Mouse (Mus musculus) layer of hippocampus, adult 18-20 months (tissue): ENCODE results near the gene Mon1a. TPM values are rescaled to one million over a fixed set of nuclear protein-coding genes. Genes with fewer than 3 reads are reported as not detected.

Source experiments
- DNase-seq, 2 experiments: peaks; one replicate each; pipeline ENCODE4 v3.0.0; 2022; ENCODE audit warnings: low spot score in 2 of 2
- total RNA-seq, 2 experiments: library from RNA; stranded (reverse); gene quantifications; 2 replicates each; pipeline ENCODE4 v1.2.3; 2021

Gene Mon1a
- total RNA-seq, 2 experiments from 2014 or later: 25.9 to 27.4 TPM

DNA sequence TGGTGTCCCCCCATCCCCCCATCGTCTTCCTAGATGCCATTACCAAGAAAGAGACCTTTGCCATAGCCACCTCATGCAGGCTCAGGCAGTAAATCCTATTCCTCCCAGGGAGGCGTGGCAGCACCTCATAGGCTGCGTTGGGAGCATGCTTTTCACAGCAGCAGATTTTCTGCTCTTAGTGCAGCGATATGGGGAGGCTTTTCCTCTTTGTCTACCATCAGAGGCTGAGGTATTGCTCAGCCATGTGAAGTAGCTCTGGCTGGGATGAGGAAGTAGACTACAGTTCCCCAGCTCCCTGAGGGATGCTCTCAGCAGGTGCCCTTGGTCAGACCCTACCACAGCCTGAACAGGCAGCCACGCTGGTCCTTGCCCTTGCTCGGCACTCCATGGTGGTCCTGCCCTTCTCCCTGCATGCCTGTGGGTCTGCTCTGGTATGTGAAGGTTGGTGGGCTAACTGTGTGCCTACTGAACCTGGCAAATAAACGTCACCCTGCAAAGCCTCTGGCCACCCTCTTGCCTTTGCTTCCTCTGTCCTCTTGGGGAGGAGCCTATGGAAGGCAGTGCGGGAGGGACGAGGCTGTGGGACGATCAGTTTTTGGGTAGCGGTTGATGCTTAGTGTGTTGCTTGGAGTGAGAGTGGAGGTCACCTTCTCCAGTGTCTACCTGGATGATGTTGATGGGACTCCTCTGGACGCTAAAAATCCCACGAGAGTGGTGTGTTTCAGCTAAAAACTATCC is 61.4 kb downstream of the Mon1a start:
- DNase-seq: no peak

DNA sequence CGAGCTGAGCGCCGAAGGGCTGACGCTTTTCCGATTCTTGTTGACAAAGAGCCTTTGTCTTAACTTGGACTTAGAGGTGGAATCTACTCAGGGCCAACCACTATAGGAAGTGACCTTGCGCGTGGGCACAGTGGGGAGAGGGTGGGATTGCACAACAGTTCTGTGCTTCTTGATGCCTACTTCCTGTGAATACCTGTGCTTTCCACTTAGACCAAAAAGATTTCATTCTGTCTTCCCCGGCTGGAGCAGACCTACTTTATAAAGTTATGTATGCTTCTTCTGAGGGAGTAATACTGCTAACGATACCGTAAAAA is 61.9 kb downstream of the Mon1a start, which contains the start of gene Traip:
Traip (plus strand) TSS at position 215 of the 314 bp plus-strand sequence.
- no peak for DNase-seq

DNA sequence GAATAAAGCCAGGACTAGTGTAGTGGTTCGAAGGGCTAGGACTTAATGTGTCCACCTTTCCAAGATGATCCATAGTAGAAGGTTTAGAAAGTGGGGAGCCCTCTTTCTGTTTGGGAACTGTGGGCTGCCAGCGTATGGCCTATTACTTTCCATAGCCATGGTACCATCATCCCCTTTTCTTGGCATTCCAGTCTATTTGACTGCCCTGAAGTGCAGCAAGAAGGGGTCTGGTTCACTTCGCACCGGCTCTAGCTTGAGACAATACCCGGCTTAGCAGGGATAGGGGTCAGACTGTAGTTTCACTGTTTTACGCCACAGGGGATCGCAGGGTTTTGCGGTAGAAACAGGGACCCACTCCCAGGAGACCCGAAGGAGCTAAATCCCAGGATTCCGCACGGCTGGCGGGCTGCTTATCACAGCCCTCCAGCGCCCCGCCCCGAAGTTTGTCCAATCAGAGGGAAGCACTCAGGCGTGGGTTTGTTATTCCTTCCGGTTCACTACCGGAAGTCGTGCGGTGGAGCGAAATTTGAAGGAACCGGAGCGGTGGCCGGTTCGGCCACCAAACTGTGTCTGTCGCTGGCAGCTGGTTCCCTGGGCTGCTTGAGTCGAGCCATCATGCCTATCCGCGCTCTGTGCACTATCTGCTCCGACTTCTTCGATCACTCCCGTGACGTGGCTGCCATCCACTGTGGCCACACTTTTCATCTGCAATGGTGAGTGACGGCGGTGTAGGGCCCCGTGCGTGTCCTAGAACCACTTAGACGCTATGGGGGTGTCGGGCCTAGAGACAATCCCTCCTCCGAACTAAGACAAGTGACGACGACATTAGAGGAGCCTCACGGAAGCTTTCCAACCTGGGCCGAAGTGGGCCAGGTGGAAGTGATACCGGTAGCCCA is 62.8 kb downstream of the Mon1a start:
- peak; percentile 87 to 92 for DNase-seq

Other genes starting within 250 kb of the Mon1a start
- 10 to 100 TPM; 57.8 to 62.6 TPM for gene Slc38a3, start 218.6 kb upstream of the Mon1a start, total RNA-seq
- gene Gnat1, start 208.4 kb upstream of the Mon1a start, total RNA-seq: not detected
- 1 to 10 TPM; 2.8 to 5.9 TPM for gene Sema3f, start 177.7 kb upstream of the Mon1a start, total RNA-seq
- gene Rbm5, start 117.2 kb upstream of the Mon1a start, total RNA-seq: 100 to 1,000 TPM; 126 to 142 TPM
- gene Rbm6, start 14.9 kb upstream of the Mon1a start, total RNA-seq: 10 to 100 TPM; 52.3 to 59.6 TPM
- gene Mst1r, start 18.7 kb downstream of the Mon1a start, total RNA-seq: 1 to 10 TPM; 1.9 TPM
- not detected for gene Actl11, start 40.3 kb downstream of the Mon1a start, total RNA-seq
- gene Camkv, start 47.5 kb downstream of the Mon1a start, total RNA-seq: 100 to 1,000 TPM; 554 to 575 TPM
- 10 to 100 TPM; 17.1 to 18.9 TPM for gene Traip, start 62.0 kb downstream of the Mon1a start, total RNA-seq
- gene Uba7, start 87.4 kb downstream of the Mon1a start, total RNA-seq: 1 to 10 TPM; 5.1 to 5.9 TPM
- gene Gm20661, start 94.9 kb downstream of the Mon1a start, total RNA-seq: 1 to 10 TPM; 2.0 TPM
- gene Inka1, start 97.7 kb downstream of the Mon1a start, total RNA-seq: 10 to 100 TPM; 10.7 to 14.7 TPM
- gene Cdhr4, start 104.3 kb downstream of the Mon1a start, total RNA-seq: 1 to 10 TPM; 4.4 to 6.9 TPM
- gene Gm20662, start 108.2 kb downstream of the Mon1a start, total RNA-seq: 1 to 10 TPM; 2.5 to 5.5 TPM
- gene Ip6k1, start 114.3 kb downstream of the Mon1a start, total RNA-seq: 100 to 1,000 TPM; 241 to 243 TPM
- 10 to 100 TPM; 15.5 to 17.2 TPM for gene Gmppb, start 161.1 kb downstream of the Mon1a start, total RNA-seq
- 1 to 10 TPM; 2.3 to 2.5 TPM for gene Amigo3, start 165.0 kb downstream of the Mon1a start, total RNA-seq
- not detected for gene Mst1, start 192.3 kb downstream of the Mon1a start, total RNA-seq
- 100 to 1,000 TPM in 1 of 2 experiments, 10 to 100 TPM in 1; 87.8 to 104 TPM for gene Rnf123, start 195.2 kb downstream of the Mon1a start, total RNA-seq
- gene Apeh, start 206.5 kb downstream of the Mon1a start, total RNA-seq: 10 to 100 TPM; 27.0 to 35.7 TPM